Mouse (Mus musculus) forebrain, postnatal 0 days (tissue): ENCODE measurements around the gene Elavl2. TPM values are rescaled to one million over a fixed set of nuclear protein-coding genes. Genes with fewer than 3 reads are reported as not detected.
A peak's percentile ranks its signal among the peaks of the same experiment; 100 is the strongest.
"Not testable (repeated sequence)": the region's sequence is repeated elsewhere in the genome, so short reads cannot be mapped to it uniquely, and the experiment has no call there.

Experiments
- ATAC-seq: fragments of 200-750 bp; cut with Nextera tagmentation; 2 replicates; pipeline ENCODE4 v1.8.0; 2017; ENCODE audit warnings: mild to moderate bottlenecking, moderate library complexity
- DNase-seq: peaks from one replicate; pipeline ENCODE4 v3.0.0-alpha.2; 2015
- H3K27ac ChIP-seq: fragments of 300-500 bp; sonication (generic); 2 replicates; pipeline ENCODE4 v1.5.1; 2014; ENCODE audit warnings: low read depth, mild to moderate bottlenecking, antibody characterized with exemption, low read length, moderate library complexity, mixed read lengths
- H3K27me3 ChIP-seq: fragments of 300-500 bp; sonication (generic); 2 replicates; pipeline ENCODE4 v1.6.1; 2014; ENCODE audit warnings: mild to moderate bottlenecking, low read length, mixed read lengths; ENCODE audit not compliant: insufficient read depth
- H3K36me3 ChIP-seq: fragments of 300-500 bp; sonication (generic); 2 replicates; pipeline ENCODE4 v1.6.1; 2014; ENCODE audit warnings: mild to moderate bottlenecking, moderate library complexity; ENCODE audit not compliant: insufficient read depth
- H3K4me1 ChIP-seq: fragments of 300-500 bp; sonication (generic); 2 replicates; pipeline ENCODE4 v1.6.1; 2014; ENCODE audit warnings: antibody characterized with exemption; ENCODE audit not compliant: insufficient read depth
- H3K4me2 ChIP-seq: fragments of 300-500 bp; sonication (generic); 2 replicates; pipeline ENCODE4 v1.6.1; 2014; ENCODE audit warnings: low read depth, mild to moderate bottlenecking, moderate library complexity
- H3K4me3 ChIP-seq: fragments of 300-500 bp; sonication (generic); 2 replicates; pipeline ENCODE4 v1.5.1; 2014; ENCODE audit warnings: low read depth, low read length, mixed read lengths
- H3K9ac ChIP-seq: fragments of 300-500 bp; sonication (generic); 2 replicates; pipeline ENCODE4 v1.6.1; 2014; ENCODE audit warnings: mild to moderate bottlenecking
- H3K9me3 ChIP-seq: fragments of 300-500 bp; sonication (generic); 2 replicates; pipeline ENCODE4 v1.6.1; 2016; ENCODE audit warnings: low read length
- CTCF ChIP-seq: sonication (generic); IDR thresholded peaks from 2 replicates; pipeline ENCODE4 v1.5.1; 2016; ENCODE audit warnings: antibody characterized with exemption, control low read depth, low read depth
- WGBS: fragments of 180-500 bp; shearing (Covaris S2); extraction: QIAGEN DNeasy Blood & Tissue Kit; methylation state at CpG from one replicate; pipeline ENCODE4 v1.1.7; 2014; 5-methylcytosine and 5-hydroxymethylcytosine counted together
- polyA plus RNA-seq: library from polyadenylated mRNA; unstranded; fragments of >200 nt; fragmentation: Nextera tagmentation; extraction: Ambion mirVana; gene quantifications from 2 replicates; pipeline ENCODE4 v1.2.1, GENCODE M21; 2015
- total RNA-seq: library from RNA; depleted of rRNA; stranded (reverse); fragments of >200 nt; gene quantifications from 2 replicates; pipeline ENCODE4 v1.2.3, GENCODE M21; 2014

The Elavl2 gene
- total and polyA plus RNA-seq, 2 experiments from 2014 or later, result 74.4 to 84.8 TPM

- Histone ChIP-seq H3K4me1 (peaks cover 12% of the 10 kb centered on the region), H3K9ac (no peak overlapping the region)
- WGBS, result 59% methylated on average over 1 of the region's 1 CpGs
These were observed 111.4 kb downstream of the Elavl2 start for GRCm38 (mm10) chr4:91289151-91289550.

GRCm38 (mm10) chr4:91268390-91268789 lies 132.2 kb downstream of the Elavl2 start:
- H3K27me3 ChIP-seq, result no peaks in the 10 kb centered on the region
- H3K9ac ChIP-seq, result no peak overlapping the region
- no peak overlapping the region for H3K27ac ChIP-seq
- ATAC-seq, result no peak
- no peaks in the 10 kb centered on the region for H3K36me3 ChIP-seq
- no peak for TF ChIP-seq CTCF
- no peak overlapping the region for H3K4me3 ChIP-seq
- 69% methylated on average over 1 of the region's 1 CpGs for WGBS
- H3K4me2 ChIP-seq, result no peak overlapping the region
- H3K9me3 ChIP-seq, result no peaks in the 10 kb centered on the region
- no peak for DNase-seq
- H3K4me1 ChIP-seq, result no peaks in the 10 kb centered on the region

More at GRCm38 (mm10) chr4:91289151-91289550, 111.4 kb downstream of the Elavl2 start:
- no peak for ATAC-seq
- no peak overlapping the region for H3K27ac ChIP-seq
- H3K27me3 ChIP-seq, result no peaks in the 10 kb centered on the region
- H3K9me3 ChIP-seq, result no peaks in the 10 kb centered on the region
- no peak overlapping the region for H3K4me3 ChIP-seq
- TF ChIP-seq CTCF, result no peak
- H3K4me2 ChIP-seq, result no peak overlapping the region
- no peaks in the 10 kb centered on the region for H3K36me3 ChIP-seq
- DNase-seq, result no peak

- TF ChIP-seq CTCF, result no peak
- Histone ChIP-seq H3K4me1 (no peaks in the 10 kb centered on the region), H3K4me3 (no peak overlapping the region), H3K9me3 (no peaks in the 10 kb centered on the region), H3K9ac (no peak overlapping the region), H3K27me3 (no peaks in the 10 kb centered on the region), H3K36me3 (no peaks in the 10 kb centered on the region), H3K4me2 (no peak overlapping the region), H3K27ac (no peak overlapping the region)
- DNase-seq, result no peak
- 82% methylated on average over 19 of the region's 19 CpGs for WGBS
- ATAC-seq, result no peak
These were observed 136.7 kb downstream of the Elavl2 start for GRCm38 (mm10) chr4:91263733-91264440.

GRCm38 (mm10) chr4:91262839-91263238 lies 137.7 kb downstream of the Elavl2 start:
- ATAC-seq, result no peak; the same call in 1 of the 2 replicates
- no peaks in the 10 kb centered on the region for H3K27me3 ChIP-seq
- no peaks in the 10 kb centered on the region for H3K36me3 ChIP-seq
- H3K4me1 ChIP-seq, result no peaks in the 10 kb centered on the region
- H3K9me3 ChIP-seq, result no peaks in the 10 kb centered on the region
- no peak overlapping the region for H3K4me3 ChIP-seq
- DNase-seq, result no peak
- no peak overlapping the region for H3K27ac ChIP-seq
- 72% methylated on average over 8 of the region's 8 CpGs for WGBS
- H3K4me2 ChIP-seq, result no peak overlapping the region
- H3K9ac ChIP-seq, result no peak overlapping the region
- no peak for TF ChIP-seq CTCF

GRCm38 (mm10) chr4:91260622-91261021 lies 140.0 kb downstream of the Elavl2 start:
- no peak for TF ChIP-seq CTCF
- H3K27ac ChIP-seq, result no peak overlapping the region
- 94% methylated on average over 4 of the region's 4 CpGs for WGBS
- no peaks in the 10 kb centered on the region for H3K36me3 ChIP-seq
- DNase-seq (no peak), ATAC-seq (no peak)
- no peaks in the 10 kb centered on the region for H3K4me1 ChIP-seq
- no peaks in the 10 kb centered on the region for H3K27me3 ChIP-seq
- H3K4me3 ChIP-seq, result no peak overlapping the region
- H3K9me3 ChIP-seq, result no peaks in the 10 kb centered on the region
- H3K4me2 ChIP-seq, result no peak overlapping the region
- no peak overlapping the region for H3K9ac ChIP-seq

GRCm38 (mm10) chr4:91248650-91249049 lies 151.9 kb downstream of the Elavl2 start:
- Histone ChIP-seq H3K4me3 (no peak overlapping the region), H3K27ac (no peak overlapping the region), H3K4me2 (no peak overlapping the region), H3K9ac (no peak overlapping the region), H3K27me3 (no peaks in the 10 kb centered on the region), H3K9me3 (no peaks in the 10 kb centered on the region), H3K4me1 (0 out of 2 replicates have a peak, but pooled peaks cover 2% of the 10 kb centered on the region), H3K36me3 (no peaks in the 10 kb centered on the region)
- DNase-seq, result no peak
- WGBS, result 77% methylated on average over 1 of the region's 1 CpGs
- no peak for TF ChIP-seq CTCF
- ATAC-seq, result no peak

GRCm38 (mm10) chr4:91245136-91245535 lies 155.4 kb downstream of the Elavl2 start:
- WGBS, result 51% methylated on average over 4 of the region's 8 CpGs
- H3K4me1 ChIP-seq, H3K9me3 ChIP-seq, H3K27me3 ChIP-seq, H3K4me2 ChIP-seq, H3K9ac ChIP-seq, H3K4me3 ChIP-seq, H3K36me3 ChIP-seq: not testable (repeated sequence)
- ATAC-seq (peak; percentile 58), DNase-seq (peak; percentile 21)
- H3K27ac ChIP-seq, result peak overlapping the region; percentile 73
